Mouse (Mus musculus) liver, embryonic 16.5 days (tissue): ENCODE measurements around the gene Focad. TPM values are rescaled to one million over a fixed set of nuclear protein-coding genes. Genes with fewer than 3 reads are reported as not detected.

ENCODE experiments used
- ATAC-seq: fragments of 200-750 bp; cut with Nextera tagmentation; 2 replicates; pipeline ENCODE4 v1.8.0; 2017; ENCODE audit warnings: low read depth, mild to moderate bottlenecking, moderate number of reproducible peaks, moderate library complexity
- H3K27ac ChIP-seq: fragments of 300-500 bp; sonication (generic); 2 replicates; pipeline ENCODE4 v1.5.1; 2014; ENCODE audit warnings: mild to moderate bottlenecking, low read length
- H3K27me3 ChIP-seq: fragments of 300-500 bp; sonication (generic); 2 replicates; pipeline ENCODE4 v1.6.1; 2014; ENCODE audit warnings: low read depth, low read length, mixed read lengths; ENCODE audit not compliant: control insufficient read depth, insufficient read depth
- H3K36me3 ChIP-seq: fragments of 300-500 bp; sonication (generic); 2 replicates; pipeline ENCODE4 v1.6.1; 2014; ENCODE audit warnings: mild to moderate bottlenecking; ENCODE audit not compliant: control insufficient read depth, insufficient read depth
- H3K4me1 ChIP-seq: fragments of 300-500 bp; sonication (generic); 2 replicates; pipeline ENCODE4 v1.6.1; 2014; ENCODE audit warnings: low read depth, low read length, mixed read lengths; ENCODE audit not compliant: control insufficient read depth
- H3K4me2 ChIP-seq: fragments of 300-500 bp; sonication (generic); 2 replicates; pipeline ENCODE4 v1.6.1; 2014; ENCODE audit warnings: low read depth, low read length, mixed read lengths
- H3K4me3 ChIP-seq: fragments of 300-500 bp; sonication (generic); 2 replicates; pipeline ENCODE4 v1.5.1; 2014; ENCODE audit warnings: low read depth, mild to moderate bottlenecking, low read length
- H3K9ac ChIP-seq: fragments of 300-500 bp; sonication (generic); 2 replicates; pipeline ENCODE4 v1.6.1; 2014; ENCODE audit warnings: low read depth, low read length
- H3K9me3 ChIP-seq: fragments of 300-500 bp; sonication (generic); replicated peaks from 2 replicates; pipeline ENCODE4 v1.6.1; 2016; ENCODE audit warnings: low read length; ENCODE audit not compliant: control insufficient read depth
- WGBS: fragments of 180-500 bp; shearing (Covaris S2); extraction: QIAGEN DNeasy Blood & Tissue Kit; methylation state at CpG from one replicate; pipeline ENCODE4 v1.1.7; 2014; ENCODE audit not compliant: insufficient replicate concordance; 5-methylcytosine and 5-hydroxymethylcytosine counted together
- polyA plus RNA-seq: library from polyadenylated mRNA; unstranded; fragments of >200 nt; fragmentation: Nextera tagmentation; extraction: Ambion mirVana; gene quantifications from 2 replicates; pipeline ENCODE4 v1.2.1, GENCODE M21; 2015

Focad gene
- polyA plus RNA-seq, 1 experiment from 2014 or later = 8.7 TPM

DNA sequence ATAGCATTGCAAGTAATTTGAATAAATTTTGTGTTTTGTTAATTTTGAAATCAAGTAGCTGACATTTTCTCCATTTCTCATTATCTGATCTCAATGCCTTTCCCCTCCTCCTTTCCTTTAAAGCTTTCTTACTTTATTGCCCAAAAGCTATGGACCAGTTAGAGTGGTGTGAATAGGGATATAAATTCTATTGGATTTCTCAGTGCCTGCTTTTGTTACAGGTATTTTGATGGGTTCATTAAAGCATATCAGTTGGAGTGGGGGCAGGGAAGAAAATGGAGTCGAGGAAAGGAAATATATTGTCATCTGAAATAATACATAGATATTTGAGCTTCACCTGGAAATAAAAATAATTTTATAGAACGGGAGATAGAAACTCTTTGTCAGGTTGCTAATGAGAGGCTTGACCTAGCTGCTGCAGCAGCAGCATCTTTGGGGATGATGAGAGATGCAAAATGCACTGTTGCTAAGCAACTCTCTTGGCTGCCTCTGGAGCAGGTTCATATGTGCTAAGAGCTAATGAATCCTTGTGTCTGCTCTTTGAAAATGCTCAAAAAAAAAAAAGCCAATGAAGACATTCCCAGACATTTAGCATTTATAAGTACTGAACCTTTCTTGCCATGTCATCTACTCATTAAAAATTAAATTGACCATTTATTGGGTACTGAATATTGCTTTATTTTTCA lies 116.9 kb downstream of the Focad start:
- H3K9ac ChIP-seq = no peak overlapping the region
- H3K4me2 ChIP-seq = no peak overlapping the region

DNA sequence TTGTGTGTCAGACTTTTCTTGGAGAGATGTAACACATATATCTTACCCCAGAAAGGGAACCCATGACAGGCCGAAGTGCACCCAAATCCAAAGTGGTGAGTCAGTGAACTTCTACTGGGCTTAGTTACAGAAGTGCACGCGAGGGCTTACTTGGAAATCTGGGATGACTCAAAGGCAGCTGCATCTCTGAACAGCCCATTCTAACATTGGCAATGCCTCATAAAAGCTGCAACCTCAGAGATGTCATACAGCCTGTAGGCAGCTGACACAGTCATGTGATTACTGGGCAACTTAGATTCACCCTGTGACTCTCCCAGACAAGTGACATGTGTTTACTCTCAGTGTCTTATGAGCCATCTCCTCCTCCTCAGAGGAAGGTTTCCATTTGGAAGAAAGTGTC lies 119.5 kb downstream of the Focad start:
- ATAC-seq = no peak
- 86% methylated on average over 3 of the region's 3 CpGs for WGBS

More for the DNA sequence above, 116.9 kb downstream of the Focad start:
- no peaks in the 10 kb centered on the region for H3K9me3 ChIP-seq
- H3K27me3 ChIP-seq = no peaks in the 10 kb centered on the region
- no peaks in the 10 kb centered on the region for H3K36me3 ChIP-seq
- WGBS = 59% methylated on average over 2 of the region's 2 CpGs
- no peaks in the 10 kb centered on the region for H3K4me1 ChIP-seq
- ATAC-seq = no peak
- no peak overlapping the region for H3K4me3 ChIP-seq
- no peak overlapping the region for H3K27ac ChIP-seq

DNA sequence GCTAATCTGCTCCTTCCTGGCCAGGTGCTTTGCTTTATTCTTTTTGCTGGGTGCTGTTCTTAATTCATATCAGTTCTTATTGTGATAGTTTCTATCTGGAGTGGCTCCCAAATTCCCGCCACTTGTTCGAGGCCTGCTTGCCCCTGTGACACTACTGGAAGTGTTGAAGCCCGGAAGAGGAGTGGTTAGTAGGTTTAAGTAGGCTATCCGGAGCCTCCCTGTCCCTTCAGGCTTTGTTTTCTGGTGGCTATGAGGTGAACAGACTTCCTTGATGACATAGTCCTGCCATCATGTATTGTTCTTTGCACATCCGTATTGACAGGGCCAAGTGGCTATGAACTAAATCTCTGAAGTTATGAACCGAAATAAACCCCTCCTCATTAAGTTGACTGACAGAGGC lies 123.9 kb downstream of the Focad start:
- Histone ChIP-seq H3K4me3 (no peak overlapping the region), H3K9ac (no peak overlapping the region), H3K9me3 (no peaks in the 10 kb centered on the region), H3K4me2 (no peak overlapping the region), H3K27me3 (no peaks in the 10 kb centered on the region), H3K36me3 (no peaks in the 10 kb centered on the region), H3K27ac (no peak overlapping the region), H3K4me1 (no peaks in the 10 kb centered on the region)
- ATAC-seq = no peak
- 79% methylated on average over 6 of the region's 6 CpGs for WGBS

More for the DNA sequence above, 119.5 kb downstream of the Focad start:
- Histone ChIP-seq H3K4me3 (no peak overlapping the region), H3K36me3 (no peaks in the 10 kb centered on the region), H3K9me3 (no peaks in the 10 kb centered on the region), H3K27me3 (no peaks in the 10 kb centered on the region), H3K4me1 (no peaks in the 10 kb centered on the region), H3K9ac (no peak overlapping the region), H3K4me2 (no peak overlapping the region), H3K27ac (no peak overlapping the region)

DNA sequence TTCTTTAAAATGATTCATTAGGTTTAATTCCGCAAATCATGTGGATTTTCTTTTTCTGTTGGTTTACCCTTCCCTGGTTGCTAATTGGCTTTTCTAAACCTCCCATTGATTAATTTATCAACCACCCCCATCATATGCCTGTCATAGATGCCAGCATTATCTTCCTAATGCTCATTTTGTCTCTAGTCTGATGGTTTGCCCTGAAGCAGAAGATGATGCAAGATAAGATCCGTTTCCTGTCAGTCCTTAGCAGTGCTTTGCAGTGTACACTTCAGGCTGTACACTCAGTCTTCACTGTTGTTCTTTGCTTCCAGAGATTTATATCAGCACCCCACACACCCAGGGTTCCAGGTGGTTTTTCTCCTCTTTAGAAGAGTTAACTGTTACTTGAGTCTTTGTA lies 124.4 kb downstream of the Focad start:
- H3K4me1 ChIP-seq = no peaks in the 10 kb centered on the region
- no peak overlapping the region for H3K4me3 ChIP-seq
- no peaks in the 10 kb centered on the region for H3K9me3 ChIP-seq
- ATAC-seq = no peak
- 61% methylated on average over 2 of the region's 2 CpGs for WGBS
- no peaks in the 10 kb centered on the region for H3K27me3 ChIP-seq
- no peak overlapping the region for H3K9ac ChIP-seq
- no peak overlapping the region for H3K27ac ChIP-seq
- no peaks in the 10 kb centered on the region for H3K36me3 ChIP-seq
- H3K4me2 ChIP-seq = no peak overlapping the region

DNA sequence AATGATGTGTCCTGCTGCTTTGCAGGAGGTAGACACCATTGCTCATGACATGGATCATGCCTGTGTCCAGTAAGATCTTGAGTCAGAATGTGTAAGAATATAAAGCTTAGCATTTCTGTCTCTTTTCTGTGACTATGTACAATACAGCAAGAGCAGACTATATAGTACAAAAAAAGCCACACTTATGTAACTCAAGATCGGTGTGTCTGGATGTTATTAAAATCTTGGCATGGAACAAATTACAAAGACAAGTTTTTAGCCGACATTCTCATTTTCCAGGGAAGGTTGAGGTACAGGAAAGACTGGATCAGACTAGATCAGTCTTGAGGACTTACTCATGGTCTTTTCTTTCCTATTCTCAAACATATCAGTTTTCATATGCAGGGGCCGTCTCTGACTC lies 136.9 kb downstream of the Focad start:
- Histone ChIP-seq H3K4me3 (no peak overlapping the region), H3K27ac (no peak overlapping the region), H3K27me3 (no peaks in the 10 kb centered on the region), H3K4me1 (no peaks in the 10 kb centered on the region), H3K4me2 (no peak overlapping the region), H3K9me3 (no peaks in the 10 kb centered on the region), H3K36me3 (no peaks in the 10 kb centered on the region), H3K9ac (no peak overlapping the region)
- no peak for ATAC-seq
- WGBS = 71% methylated on average over 3 of the region's 3 CpGs

DNA sequence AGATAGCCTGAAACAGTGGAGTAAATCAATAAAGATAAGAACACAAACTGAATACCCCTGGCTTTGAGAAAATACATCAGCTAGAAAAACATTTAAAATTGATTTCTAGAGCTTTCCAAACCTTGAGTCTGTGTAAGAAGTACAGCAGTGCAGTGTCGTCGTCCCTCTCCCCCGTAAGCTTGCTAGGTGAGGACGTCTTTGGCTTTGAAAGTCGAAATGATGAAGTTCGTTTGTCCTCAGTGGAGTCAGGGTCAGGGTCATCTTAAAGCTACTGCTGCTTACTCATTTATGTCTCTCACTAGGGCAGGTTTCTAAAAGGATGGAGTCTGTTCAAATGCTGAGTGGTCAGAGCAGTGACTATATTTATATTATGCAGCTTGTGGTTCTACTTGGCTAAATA lies 141.5 kb downstream of the Focad start:
- no peaks in the 10 kb centered on the region for H3K27me3 ChIP-seq
- H3K36me3 ChIP-seq = no peaks in the 10 kb centered on the region
- WGBS = 62% methylated on average over 6 of the region's 6 CpGs
- H3K9ac ChIP-seq = no peak overlapping the region
- H3K27ac ChIP-seq = no peak overlapping the region
- no peak for ATAC-seq
- no peaks in the 10 kb centered on the region for H3K9me3 ChIP-seq
- no peak overlapping the region for H3K4me2 ChIP-seq
- H3K4me3 ChIP-seq = no peak overlapping the region
- no peaks in the 10 kb centered on the region for H3K4me1 ChIP-seq

DNA sequence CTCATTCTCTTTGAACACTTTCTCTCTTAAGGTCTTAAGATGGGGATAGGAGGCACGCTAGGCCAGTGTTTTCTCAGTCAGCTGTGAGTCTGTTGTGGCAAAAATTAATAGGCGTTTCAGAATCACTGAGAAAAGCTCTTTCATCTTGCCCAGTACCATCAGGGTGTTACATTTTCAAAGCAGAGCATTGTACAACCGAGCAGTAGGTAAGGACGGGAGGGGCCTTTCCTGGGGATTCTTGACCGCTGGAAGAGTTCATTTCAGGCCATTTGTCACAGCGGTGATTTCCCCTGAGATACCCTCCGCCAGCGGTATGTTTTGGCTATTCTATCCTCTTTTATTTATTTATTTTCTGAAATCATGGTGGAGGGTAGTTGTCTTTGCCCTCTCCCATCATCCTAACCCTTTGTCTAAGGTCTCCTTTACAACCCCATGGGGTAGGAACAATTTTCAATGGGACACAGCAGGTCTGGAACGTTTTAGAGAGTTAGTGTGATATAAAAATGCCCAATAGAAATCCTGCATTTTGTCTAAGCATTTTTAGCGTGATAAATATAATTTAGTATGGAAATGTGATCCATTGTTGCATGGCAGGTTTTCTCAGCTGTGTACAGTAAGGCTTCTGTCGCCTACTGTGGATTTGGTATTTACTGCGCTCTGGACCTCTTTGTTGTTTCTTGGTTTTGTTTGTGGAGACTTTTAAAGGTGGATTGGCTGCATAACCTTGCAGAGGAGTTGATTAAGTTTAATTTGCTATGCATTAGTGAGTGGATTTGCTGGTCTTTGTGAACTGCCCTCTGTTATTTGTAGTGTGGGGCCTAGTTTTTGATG lies 142.7 kb downstream of the Focad start:
- ATAC-seq = no peak
- H3K4me2 ChIP-seq = no peak overlapping the region
- no peaks in the 10 kb centered on the region for H3K9me3 ChIP-seq
- H3K4me1 ChIP-seq = no peaks in the 10 kb centered on the region
- H3K27me3 ChIP-seq = no peaks in the 10 kb centered on the region
- H3K27ac ChIP-seq = no peak overlapping the region
- no peaks in the 10 kb centered on the region for H3K36me3 ChIP-seq
- H3K9ac ChIP-seq = no peak overlapping the region
- 73% methylated on average over 12 of the region's 12 CpGs for WGBS
- no peak overlapping the region for H3K4me3 ChIP-seq

DNA sequence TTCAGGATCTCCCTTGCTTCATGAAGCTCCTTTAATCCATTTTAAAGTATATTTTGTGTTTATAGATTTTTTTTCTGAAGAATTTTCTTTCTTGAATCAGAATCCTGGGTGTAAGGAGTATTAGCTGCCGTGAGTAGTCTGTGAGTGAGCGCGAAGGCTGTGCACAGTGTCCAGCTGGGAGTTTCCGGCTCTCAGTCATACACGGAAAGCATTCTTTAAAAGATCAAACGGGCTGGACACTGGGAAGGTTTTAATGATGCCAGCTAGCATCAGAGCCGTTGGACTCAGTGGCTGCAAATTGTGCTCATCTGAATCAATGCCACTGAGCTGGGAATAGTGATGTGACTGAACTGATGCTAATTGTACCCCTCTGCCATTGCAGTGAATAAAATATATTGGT lies 143.9 kb downstream of the Focad start:
- no peaks in the 10 kb centered on the region for H3K4me1 ChIP-seq
- 83% methylated on average over 7 of the region's 7 CpGs for WGBS
- no peaks in the 10 kb centered on the region for H3K9me3 ChIP-seq
- H3K27ac ChIP-seq = no peak overlapping the region
- no peaks in the 10 kb centered on the region for H3K36me3 ChIP-seq
- no peak overlapping the region for H3K4me2 ChIP-seq
- no peaks in the 10 kb centered on the region for H3K27me3 ChIP-seq
- no peak overlapping the region for H3K4me3 ChIP-seq
- H3K9ac ChIP-seq = no peak overlapping the region
- ATAC-seq = no peak

DNA sequence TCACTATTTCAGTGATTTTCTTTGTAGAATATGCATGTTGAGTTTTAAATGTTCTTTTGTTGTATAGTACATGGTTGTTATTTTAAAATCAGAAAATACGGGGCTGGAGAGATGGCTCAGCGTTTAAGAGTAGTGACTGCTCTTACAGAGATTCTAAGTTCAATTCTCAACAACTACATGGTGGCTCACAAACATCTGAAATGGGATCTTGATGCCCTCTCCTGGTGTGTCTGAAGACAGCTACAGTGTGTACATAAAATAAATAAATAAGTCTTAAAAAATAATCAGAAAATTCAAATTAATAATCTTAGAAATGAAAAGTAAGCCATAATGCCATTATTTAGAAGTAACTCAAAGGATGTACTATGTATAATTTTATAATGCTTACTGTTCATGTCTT lies 149.4 kb downstream of the Focad start:
- H3K36me3 ChIP-seq = no peaks in the 10 kb centered on the region
- 72% methylated on average over 2 of the region's 2 CpGs for WGBS
- H3K4me2 ChIP-seq = no peak overlapping the region
- H3K27ac ChIP-seq = no peak overlapping the region
- H3K9me3 ChIP-seq = no peaks in the 10 kb centered on the region
- no peak overlapping the region for H3K9ac ChIP-seq
- H3K4me3 ChIP-seq = no peak overlapping the region
- no peaks in the 10 kb centered on the region for H3K27me3 ChIP-seq
- H3K4me1 ChIP-seq = no peaks in the 10 kb centered on the region
- ATAC-seq = no peak
